Mouse (Mus musculus) cerebellum, adult 18-20 months (tissue): Measurements from ENCODE around the gene Stx4a.
A peak's percentile ranks its signal among the peaks of the same experiment; 100 is the strongest.
"Not testable (repeated sequence)": the region's sequence is repeated elsewhere in the genome, so short reads cannot be mapped to it uniquely, and the experiment has no call there.

Experiments
- DNase-seq, 2 experiments: peaks; one replicate each; pipeline ENCODE4 v3.0.0; 2021

The Stx4a gene

GRCm38 (mm10) chr7:127815116-127815665 lies 8.9 kb upstream of the Stx4a start:
- DNase-seq: no peak

DNA sequence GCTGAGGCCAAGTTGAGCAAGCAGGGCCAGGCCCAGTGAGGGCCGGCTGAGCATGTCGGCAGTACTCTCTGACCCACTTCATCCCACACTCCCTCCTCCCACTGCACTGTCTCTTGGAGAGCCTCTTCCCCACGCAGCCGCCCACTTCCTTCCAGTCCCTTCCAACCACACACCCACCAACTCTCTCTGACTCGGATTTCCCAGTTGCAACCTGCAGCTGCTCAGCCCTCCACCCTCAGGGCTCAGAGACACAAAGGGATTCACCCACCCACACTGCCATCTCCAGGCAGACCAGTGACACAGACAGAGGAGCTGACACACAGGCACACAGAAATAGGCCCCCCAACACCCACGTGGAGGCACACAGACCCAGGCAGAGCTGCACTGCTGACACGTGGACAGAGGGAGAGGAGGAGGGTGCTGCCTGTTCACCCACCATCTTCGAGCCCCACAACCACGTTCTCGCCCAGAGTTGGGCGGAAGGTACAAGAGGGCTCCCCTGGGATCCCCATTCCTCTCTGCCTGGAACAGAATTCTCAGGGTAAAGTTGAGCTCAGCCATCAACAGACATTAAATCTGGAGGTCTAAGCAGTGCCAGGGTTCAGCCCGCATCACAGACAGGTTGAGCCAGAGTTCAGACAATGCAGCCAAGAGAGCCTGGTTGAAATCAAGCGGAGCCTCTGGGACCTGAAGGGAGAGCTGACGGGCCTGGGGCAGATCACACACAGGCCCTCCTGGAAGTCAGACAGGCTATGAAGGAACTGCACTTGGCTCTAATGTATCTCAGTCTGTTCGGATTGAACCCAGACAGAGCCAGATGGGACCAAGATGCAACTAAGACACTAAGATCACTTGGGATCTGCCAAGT lies 7.9 kb upstream of the Stx4a start:
- peak; percentile 59 to 67 for DNase-seq

GRCm38 (mm10) chr7:127817053-127817452 lies 7.0 kb upstream of the Stx4a start:
- peak; percentile 42 for DNase-seq

DNA sequence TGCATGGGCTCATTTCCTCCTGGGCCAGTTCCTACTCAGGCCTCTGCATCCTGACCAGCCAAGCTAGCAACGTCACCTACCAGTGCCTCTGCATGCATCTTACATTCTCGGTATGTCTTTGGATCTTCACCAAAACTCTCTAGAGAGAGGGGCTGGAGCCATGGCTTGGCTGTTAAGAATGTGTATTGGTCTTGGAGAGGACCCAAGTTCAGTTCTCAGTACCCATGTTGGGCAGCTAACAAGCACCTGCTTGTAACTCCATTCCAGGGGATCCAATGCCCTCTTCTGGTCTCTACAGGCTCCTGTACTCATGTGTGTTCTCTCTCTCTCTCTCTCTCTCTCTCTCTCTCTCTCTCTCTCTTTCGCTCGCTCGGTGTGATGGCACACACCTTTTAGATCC lies 6.3 kb upstream of the Stx4a start:
- no peak for DNase-seq

DNA sequence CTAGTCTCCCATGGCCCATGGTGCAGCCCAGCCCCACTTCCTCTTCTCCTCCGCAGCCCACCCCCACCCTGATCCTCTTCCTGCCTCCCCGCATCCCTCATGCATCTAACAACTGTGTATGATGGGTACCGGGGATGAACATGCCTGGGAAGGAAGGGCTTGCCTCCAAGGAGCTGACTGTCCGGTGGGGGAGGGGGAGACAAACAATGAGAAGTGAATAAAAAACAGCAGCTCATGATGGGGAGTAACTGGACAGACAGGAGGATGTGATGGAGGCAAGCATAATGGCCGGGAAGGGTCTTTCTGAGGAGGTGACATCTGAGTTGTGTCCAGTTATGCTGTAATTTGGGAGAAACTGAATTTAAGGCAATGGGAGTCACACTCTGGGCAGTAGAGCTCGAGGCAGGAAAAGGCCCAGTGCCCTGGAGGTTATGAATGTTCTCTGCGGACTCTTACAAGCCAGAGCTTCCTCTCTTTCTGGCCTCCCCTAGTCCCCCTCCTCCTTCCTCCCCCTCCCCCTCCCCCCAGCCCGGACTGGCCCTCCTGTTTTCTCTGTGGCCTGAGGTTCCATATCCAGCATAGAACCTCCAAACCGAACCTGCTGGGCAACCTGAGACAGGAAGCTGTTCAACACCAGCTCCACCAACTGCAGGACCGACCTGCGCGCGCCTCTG lies 3.1 kb upstream of the Stx4a start:
- no peak for DNase-seq

GRCm38 (mm10) chr7:127822494-127822893 lies 1.6 kb upstream of the Stx4a start:
- DNase-seq: no peak

DNA sequence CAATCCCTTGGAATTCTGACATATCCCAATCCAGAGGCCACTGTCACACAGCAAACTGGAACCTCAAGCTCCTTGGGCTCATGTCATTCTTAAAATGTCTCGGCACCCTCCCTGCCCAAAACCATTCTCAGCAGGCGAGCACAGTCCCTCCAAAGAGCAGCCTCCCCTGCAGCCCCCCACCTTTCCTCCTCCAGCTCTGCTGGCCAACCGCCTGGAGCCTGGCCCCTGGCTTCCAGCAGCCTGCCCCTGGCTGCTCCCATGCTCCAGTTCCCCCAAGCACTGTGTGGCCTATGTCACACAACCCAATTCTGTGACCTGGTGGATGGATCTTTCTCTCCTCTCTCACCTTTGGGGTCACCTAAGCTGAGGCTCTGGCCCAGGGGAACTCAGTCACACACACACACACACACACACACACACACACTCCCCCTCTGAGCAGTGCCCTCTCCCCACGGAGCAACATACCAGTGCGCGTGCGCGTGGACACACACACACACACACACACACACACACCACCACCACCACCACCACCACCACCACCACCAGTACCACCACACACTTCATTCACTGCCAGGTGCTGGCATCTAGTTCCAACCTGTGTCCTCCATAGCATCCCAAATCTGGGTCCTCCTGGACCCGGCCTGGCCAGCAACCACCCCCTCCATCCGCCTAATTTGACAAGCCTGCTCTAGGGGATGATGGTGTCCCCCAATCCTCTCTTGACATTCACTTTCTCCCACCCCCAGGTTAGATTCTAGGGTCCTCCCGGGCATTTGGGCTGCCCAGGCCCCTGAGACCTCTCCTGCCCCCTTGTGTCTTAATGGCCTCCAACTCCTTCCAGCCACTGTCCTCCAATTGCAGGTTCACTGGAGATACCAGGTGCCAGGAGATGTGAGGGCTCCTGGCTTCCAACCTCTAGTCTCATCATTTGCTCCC lies 590 bp upstream of the Stx4a start:
- peak; percentile 58 to 71 for DNase-seq

- no peak for DNase-seq
Observed at GRCm38 (mm10) chr7:127835550-127835949, 11.5 kb downstream of the Stx4a start.

- DNase-seq: peak; percentile 55 to 66
Observed at GRCm38 (mm10) chr7:127837473-127837872, 13.4 kb downstream of the Stx4a start.

GRCm38 (mm10) chr7:127837878-127838277 lies 13.8 kb downstream of the Stx4a start:
- not testable (repeated sequence) for DNase-seq

- not testable (repeated sequence) for DNase-seq
Observed at GRCm38 (mm10) chr7:127840031-127840430, 15.9 kb downstream of the Stx4a start.

GRCm38 (mm10) chr7:127840886-127841285 lies 16.8 kb downstream of the Stx4a start:
- DNase-seq: peak; percentile 77 to 80

DNA sequence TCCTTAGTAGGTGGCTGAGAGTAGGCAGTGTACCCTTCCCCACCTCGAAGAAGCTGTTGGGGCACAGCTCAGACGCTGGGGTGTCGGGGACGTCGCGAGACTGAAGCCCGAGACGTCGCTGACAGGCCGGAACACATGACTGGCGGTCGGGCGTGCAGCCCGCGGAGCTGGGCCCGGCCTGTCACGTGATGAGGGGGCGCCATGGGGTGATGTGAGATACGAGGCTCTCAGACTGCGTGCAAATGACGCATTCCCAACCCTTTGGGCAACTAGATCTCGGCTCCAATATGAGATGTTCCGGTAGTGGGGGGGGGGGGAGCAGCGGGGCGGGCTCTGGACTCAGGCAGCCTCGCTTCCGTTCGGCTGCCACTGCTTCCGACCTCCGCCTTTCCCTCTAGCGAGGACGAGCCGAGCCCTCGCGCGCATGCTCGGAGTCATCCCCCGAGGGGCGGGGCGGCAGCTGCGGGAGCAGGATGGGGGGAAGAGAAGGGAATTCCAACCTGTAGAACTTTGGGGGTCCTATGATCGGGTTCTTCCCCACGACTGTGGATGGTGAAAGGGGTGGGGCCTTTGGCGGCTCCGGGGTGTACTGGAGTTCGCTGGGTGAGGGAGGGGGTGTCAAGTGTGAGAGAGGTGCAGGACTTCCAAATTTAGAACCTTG lies 17.4 kb downstream of the Stx4a start:
- peak; percentile 93 to 94 for DNase-seq

GRCm38 (mm10) chr7:127842001-127842718 lies 18.1 kb downstream of the Stx4a start:
- peak; percentile 84 to 92 for DNase-seq

DNA sequence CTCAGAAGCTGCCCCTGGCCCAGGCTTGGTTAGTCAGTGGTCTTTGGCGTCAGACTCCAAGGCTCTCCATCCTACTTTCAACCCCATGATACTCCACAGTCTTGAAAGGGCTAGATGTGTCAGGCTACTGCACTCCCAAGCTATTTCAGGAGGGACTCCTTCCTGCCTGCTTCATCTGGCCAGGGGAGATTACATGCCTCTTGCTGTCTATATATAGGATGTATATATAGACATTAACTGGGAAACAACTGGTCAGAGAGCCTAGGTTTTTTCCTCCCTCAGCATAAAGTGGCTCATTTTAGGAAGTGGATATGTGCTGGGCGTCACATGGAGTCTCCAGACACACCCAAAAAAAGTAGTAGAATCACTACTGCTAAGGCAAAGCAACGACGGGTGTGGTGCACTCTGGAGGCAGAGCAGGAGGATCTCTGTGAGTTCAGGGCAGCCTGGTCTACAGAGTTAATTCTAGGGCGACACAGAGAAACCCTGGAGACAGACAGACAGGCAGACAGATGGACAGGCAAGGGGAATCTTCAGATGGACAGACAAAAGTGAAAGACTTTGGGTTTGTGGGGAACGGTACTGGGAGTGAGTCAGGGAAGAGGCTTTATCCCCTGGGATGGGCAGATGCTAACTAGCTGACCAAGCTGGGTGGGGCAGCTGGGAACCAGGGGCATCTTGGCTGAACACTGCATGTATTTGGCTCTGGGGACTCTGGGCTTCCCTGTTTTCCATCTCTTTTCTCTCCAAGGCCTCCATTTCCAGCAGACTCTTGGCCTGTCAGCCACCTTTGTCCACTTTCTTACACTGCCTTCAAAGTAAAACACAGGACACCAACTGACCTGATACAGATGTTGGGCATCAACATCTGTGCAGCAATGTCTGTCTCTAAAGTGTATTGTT lies 26.1 kb downstream of the Stx4a start:
- DNase-seq: no peak

DNA sequence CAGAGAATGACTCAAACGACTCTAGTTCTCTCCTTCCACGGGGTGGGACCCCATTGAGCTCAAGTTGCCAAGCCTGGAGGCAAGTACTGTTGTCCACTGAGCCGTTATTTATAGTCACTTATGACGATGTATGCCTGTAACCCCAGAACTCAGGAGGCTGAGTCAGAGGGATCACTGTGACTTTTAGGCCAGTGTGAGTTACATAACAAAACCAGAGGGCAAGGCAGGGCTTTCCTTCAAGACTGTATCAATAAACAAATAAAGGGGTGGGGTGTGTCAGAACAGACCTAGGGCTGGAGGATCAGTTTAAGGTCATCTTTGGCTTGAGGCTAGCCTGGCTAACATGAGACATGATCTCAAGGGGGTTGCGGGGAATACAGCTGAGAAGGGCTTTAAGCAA lies 26.8 kb downstream of the Stx4a start:
- no peak for DNase-seq

DNA sequence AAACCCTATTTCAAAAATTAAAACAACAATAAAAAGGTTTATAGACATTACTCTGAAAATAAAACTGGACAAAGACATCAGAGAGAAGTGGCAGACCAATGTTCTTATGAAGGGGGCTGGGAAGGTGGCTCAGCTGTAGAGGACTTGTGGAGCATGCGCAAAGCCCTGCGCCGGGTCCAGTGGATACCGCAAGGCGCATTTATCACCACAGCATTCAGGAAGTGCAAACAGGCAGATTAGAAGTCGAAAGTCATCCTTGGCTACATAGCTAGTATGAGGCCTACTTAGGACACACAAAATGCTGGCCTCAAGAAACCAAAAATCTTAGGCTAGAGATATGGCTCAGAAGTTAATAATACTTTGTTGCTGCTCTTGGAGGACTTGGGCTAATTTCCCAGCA lies 34.2 kb downstream of the Stx4a start:
- no peak for DNase-seq

DNA sequence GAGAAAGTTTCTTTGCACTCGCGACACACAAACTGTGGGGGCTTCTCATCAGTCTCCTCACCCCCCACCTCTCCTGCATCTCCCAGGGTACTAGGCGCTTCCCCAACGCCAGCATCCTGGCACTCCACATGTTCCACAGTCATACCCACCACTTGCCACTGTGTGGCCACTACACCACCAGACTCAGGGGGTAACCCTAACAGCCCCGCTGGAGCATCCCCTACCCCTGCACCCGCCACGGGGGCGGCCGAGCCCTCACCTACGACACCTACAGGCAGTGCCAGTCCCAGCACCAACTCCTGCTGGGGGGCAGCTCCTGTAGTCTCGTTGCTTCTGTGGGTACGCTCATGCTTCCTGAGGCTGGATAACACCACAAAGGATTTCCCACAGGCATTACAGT lies 42.3 kb downstream of the Stx4a start:
- DNase-seq: no peak

DNA sequence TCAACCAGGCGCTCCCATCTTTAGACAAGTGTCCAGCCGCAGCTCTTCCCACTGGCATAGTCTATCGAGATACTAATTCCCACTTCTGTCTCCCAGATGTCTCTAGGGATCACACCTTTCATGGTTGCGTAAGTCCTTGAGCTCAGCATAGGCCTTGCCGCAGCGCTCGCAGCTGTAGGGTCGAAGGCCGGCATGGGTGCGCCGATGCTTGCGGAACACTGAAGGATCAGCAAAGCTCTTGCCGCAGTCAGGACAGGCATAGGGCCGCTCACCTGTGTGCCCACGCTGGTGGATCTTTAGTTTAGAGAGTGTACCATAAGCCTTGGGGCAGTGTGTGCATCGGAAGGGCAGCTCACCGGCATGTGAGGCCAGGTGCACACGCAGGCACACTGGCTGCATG lies 43.5 kb downstream of the Stx4a start:
- DNase-seq: no peak

- no peak for DNase-seq
Observed at GRCm38 (mm10) chr7:127869149-127869810, 45.2 kb downstream of the Stx4a start.
